Mouse (Mus musculus) olfactory bulb, adult 2 months (tissue): ENCODE data around the gene Zfp574.

Source experiments
- CTCF ChIP-seq: fragments of 200-500 bp; IDR thresholded peaks from 2 replicates; pipeline ENCODE4 v1.5.1; 2012; ENCODE audit warnings: low read depth, mild to moderate bottlenecking, low read length, moderate library complexity; ENCODE audit not compliant: insufficient read depth
- POLR2A ChIP-seq: fragments of 200-500 bp; IDR thresholded peaks from 2 replicates; pipeline ENCODE4 v1.6.1; 2012; ENCODE audit warnings: mild to moderate bottlenecking, low read depth, low read length, moderate library complexity; ENCODE audit not compliant: insufficient read depth

DNA sequence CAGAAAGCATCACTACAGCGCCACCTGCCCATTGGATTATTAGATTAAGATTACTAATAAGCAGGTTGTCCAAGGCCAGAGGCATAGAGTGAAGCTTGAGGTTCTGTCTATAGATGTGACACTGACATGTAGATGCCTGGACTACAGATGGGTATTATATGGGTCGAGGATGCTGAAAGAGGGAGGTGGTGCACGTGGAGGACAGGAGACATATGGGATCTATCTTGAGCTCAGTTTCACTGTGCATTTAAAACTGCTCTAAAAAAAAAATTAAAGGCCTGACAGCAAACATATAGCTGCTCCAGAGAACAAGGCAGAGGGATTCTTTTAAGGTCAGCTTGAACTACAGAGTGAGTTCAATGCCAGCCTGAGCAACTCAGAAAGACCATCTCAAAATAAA lies 25.8 kb downstream of the Zfp574 start:
- no peak for TF ChIP-seq CTCF
- no peak for TF ChIP-seq POLR2A
